Mouse (Mus musculus) left cerebral cortex, adult 2 months (tissue): ENCODE measurements around the gene Dld. TPM values are rescaled to one million over a fixed set of nuclear protein-coding genes. Genes with fewer than 3 reads are reported as not detected.

ENCODE experiments used
- DNase-seq, 2 experiments: peaks; one replicate each; pipeline ENCODE4 v3.0.0; 2021 to 2022; ENCODE audit warnings: low spot score in 2 of 2, mixed read lengths in 1 of 2; ENCODE audit errors: extremely low spot score in 1 of 2
- H3K27ac ChIP-seq: fragments of 200-600 bp; 2 replicates; pipeline ENCODE4 v1.8.1; 2022
- H3K4me3 ChIP-seq: fragments of 200-600 bp; 2 replicates; pipeline ENCODE4 v1.8.1; 2022
- CTCF ChIP-seq: fragments of 200-600 bp; IDR thresholded peaks from 2 replicates; pipeline ENCODE4 v1.8.1; 2022; ENCODE audit warnings: antibody characterized with exemption, mild to moderate bottlenecking, moderate library complexity
- intact Hi-C: fragments of 180-260 bp; cut with DNase I; formaldehyde crosslinking; loops from one replicate; pipeline ENCODE4 v1.15.1; 2025
- total RNA-seq, 2 experiments: library from RNA; stranded (reverse); gene quantifications; 2 replicates each; pipeline ENCODE4 v1.2.3; 2021

Dld gene
- total RNA-seq, 2 experiments from 2014 or later: 96.5 to 112 TPM

DNA sequence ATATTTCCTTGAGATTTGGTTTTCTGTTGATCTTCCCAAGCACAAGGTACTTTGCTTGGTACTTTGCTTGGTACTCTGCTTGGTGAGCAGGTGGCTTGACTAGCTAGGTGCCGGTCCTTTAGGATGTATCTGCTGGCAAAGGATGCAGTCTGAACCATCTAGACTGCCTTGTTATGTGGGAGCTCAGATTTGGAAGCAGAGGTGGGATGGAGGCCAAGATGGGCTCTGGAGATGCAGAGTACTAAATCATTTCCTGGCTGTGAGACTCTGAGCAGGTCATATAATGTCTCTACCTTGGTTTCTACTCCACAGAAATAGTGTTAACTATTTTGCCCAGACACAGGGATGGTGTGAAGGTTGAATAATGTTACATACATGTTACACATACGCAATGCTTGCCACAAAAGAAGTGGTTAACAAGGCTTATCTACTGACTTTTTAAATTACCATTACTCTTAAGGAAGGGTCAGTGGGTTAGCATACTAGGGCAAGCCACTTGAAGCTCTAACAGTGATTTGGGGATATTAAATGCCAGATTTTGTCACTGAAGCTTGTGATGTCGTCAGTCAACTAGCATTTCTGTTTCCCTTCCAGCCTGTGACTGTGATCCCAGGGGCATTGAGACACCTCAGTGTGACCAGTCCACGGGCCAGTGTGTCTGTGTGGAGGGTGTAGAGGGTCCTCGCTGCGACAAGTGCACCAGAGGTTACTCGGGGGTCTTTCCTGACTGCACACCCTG is 33.4 kb downstream of the Dld start:
- intact Hi-C loops: no loop called here
- no peak overlapping the region for H3K4me3 ChIP-seq
- TF ChIP-seq CTCF: no peak

DNA sequence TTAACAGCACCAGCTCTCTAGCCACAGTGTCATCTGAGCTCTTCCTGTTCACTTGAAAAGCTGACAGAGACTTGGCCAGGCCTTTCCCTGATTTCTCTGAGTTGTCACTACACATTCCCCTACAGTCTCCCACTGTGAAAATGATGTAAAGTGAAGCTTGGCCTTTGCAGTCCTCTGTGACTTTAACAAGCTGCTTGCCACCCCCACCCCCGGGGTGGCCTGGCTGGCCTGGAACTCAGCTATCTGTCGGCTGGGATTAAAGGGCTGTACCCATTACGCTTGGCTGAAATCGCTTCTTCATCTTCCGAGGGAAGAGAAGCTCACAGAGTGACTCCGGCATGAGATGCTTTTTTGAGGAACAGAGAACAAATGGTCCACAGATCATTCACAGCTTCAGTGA is 35.3 kb downstream of the Dld start:
- no peak for DNase-seq
- no peak for TF ChIP-seq CTCF
- no peak overlapping the region for H3K4me3 ChIP-seq
- intact Hi-C loops: no loop called here
- no peak overlapping the region for H3K27ac ChIP-seq

More for the DNA sequence above, 33.4 kb downstream of the Dld start:
- no peak for DNase-seq
- H3K27ac ChIP-seq: no peak overlapping the region

DNA sequence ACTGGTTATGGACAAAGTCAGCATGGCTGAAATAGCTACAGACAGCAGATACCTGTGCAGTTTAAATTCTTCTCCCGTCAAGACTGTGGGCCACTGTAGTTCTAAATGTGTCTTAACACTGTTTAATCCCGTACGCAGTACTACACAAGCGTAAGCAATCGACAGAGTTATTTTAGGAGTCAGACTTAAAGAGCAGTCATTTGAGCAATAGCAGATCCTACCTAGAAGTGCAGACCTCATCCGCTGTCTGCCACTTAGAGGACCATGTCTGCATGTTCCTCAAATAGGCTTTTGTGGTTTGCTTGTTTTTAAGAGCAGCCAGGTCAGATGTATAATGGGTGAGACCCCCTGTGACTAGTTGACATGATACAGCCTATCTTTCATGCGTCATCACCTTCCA is 36.9 kb downstream of the Dld start:
- intact Hi-C loops: no loop called here
- Histone ChIP-seq H3K27ac (no peak overlapping the region), H3K4me3 (no peak overlapping the region)
- DNase-seq: no peak
- no peak for TF ChIP-seq CTCF

DNA sequence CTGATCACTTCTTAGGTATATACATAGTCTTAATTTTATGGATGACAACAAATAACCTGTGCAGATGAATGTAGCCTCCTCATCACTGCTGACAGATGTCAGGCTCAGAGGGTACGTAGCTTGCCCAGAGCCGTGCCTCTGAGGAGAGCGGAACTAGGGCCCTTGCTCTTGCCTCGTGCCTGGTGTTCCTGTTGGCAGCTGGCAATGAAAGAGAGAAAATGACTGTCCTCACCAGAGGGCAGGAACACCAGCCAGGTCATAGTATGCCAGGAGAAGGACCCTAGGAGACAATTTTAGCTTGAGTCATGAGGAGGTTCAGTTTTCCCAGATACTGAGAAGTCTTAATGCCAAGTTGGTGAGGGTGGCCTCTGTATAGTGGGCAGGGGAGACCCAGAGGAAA is 38.1 kb downstream of the Dld start:
- no peak overlapping the region for H3K27ac ChIP-seq
- no peak for TF ChIP-seq CTCF
- intact Hi-C loops: no loop called here
- DNase-seq: no peak
- H3K4me3 ChIP-seq: no peak overlapping the region

DNA sequence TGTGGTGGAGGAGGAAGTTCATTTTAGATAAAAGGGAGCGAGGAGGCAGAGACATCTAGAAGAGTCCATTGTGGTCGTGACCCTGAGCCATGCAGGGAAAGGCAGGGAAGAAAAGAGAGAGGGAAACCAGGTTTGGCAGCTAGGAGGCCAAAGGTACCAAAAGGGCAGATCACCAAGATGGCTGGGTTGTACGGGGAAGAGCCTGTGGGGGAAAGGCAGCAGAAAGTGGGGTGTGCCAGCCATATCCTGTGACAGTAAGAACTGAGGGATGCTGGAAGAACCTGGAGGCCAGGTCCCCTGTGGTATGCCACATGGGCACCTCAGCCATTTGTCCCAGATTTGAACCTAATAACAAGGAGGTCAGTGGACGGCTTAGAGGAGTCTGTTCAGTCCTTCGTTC is 39.0 kb downstream of the Dld start:
- no peak for DNase-seq
- H3K27ac ChIP-seq: no peak overlapping the region
- no peak for TF ChIP-seq CTCF
- intact Hi-C loops: no loop called here
- no peak overlapping the region for H3K4me3 ChIP-seq

DNA sequence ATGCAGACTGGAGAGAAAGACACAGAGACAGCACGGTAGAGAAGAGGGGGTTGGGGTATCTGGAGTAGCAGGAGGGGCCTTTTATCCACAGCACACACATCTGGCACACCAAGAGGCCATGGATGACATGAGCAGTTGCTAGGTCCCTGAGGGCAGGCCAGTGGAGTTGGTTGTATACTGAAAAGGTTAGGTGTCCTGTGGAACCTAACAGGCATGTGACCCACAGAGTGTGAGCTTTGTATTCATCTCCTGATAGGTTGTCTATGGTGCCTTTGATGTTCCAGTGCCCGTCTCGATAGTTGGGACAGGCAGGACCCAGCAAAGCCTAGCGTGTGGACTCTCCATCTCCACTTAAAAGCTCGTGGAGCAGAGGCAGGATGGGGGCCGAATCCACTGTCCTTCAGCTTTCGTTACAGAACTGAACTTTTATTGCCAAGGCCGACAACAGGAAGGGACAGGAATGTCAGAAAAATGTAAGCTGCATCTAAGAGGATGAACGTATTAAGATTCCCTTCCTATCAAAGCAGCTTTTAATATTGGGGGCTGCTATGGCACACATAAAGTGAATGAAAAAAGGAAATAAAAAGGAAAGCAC is 39.5 kb downstream of the Dld start:
- H3K27ac ChIP-seq: no peak overlapping the region
- no peak for TF ChIP-seq CTCF
- DNase-seq: no peak
- intact Hi-C loops: no loop called here
- no peak overlapping the region for H3K4me3 ChIP-seq

DNA sequence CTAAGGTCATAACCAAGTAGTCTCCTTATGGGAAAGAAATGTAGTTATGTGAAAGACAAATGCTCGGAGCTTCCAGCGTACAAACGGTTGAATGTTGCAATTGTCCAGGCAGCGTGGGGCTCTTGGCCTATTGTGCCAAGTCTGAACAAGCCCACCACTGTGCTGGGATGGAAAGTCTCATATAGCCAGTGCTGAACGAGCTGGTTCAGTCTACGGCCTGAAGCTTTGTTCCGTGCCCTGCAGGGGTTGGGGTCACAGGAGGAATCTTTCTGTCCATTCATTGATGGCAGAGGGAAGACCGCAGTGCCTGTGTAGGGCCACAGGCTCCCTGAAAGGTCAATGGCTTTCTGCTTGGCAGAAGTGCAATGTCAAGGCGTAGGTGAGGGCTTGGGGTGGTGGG is 40.6 kb downstream of the Dld start:
- no peak overlapping the region for H3K4me3 ChIP-seq
- intact Hi-C loops: no loop called here
- H3K27ac ChIP-seq: no peak overlapping the region
- DNase-seq: no peak
- TF ChIP-seq CTCF: no peak

DNA sequence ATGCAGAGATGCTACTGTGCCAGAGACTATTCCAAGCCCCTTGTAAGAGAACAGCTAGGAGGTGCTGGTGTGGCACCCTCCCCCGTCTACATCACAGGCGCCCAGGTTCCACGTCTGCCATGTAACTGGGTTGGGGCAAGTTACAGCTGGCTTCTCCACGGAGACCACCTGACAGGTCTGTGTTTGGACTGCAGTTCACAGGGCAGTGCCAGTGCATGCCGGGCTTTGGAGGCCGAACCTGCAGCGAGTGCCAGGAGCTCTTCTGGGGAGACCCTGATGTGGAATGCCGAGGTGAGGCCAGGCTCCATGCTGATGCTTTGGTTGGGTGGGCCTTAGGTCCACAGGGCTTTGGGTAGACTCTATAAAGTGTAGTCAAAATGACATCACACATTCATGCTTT is 43.5 kb downstream of the Dld start:
- H3K27ac ChIP-seq: no peak overlapping the region
- no peak for DNase-seq
- TF ChIP-seq CTCF: no peak
- H3K4me3 ChIP-seq: no peak overlapping the region
- intact Hi-C loops: no loop called here

DNA sequence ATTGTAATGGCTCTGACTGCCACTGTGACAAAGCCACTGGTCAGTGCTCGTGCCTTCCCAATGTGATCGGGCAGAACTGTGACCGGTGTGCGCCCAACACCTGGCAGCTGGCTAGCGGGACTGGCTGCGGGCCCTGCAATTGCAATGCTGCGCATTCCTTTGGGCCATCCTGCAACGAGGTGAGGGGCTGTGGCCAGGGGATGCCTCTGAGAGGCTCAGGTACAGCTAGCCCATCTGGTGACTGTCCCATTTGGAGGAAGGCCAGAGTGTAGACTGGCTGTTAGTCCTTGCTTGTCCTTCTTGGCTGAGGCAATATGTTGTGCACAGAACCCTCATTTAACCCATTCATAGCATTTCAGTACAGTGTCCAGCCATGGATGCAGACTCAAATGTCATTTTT is 44.2 kb downstream of the Dld start:
- no peak for DNase-seq
- intact Hi-C loops: no loop called here
- TF ChIP-seq CTCF: no peak
- Histone ChIP-seq H3K4me3 (no peak overlapping the region), H3K27ac (no peak overlapping the region)

DNA sequence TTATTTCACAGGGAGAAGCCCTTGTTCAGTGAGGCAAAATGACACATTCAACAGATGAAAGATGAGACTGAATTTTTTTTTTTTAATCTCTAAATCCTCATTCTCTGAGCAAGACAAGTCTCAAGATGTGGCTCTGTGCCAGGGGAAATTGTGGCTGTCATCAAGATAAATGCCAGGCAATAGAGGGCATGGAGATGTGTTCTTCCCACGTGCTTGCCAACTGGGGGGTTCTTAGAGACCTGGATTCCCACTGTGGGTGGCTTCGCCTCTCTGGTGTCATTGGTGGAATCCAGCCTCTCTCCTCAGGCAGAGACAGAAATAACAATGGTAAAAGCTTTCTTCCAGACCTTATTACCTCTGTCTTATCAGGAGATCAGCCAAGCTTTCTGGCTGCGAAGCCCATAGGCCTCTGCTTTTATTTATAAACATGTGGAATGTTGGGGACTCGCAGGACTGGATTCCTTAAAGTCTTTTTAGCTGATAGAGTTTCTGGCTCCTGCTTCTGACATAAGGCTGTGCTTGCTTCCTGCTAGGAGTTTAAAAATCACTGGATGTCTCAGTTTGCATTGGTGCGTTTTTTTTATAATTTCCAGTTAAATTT is 45.1 kb downstream of the Dld start:
- Histone ChIP-seq H3K27ac (no peak overlapping the region), H3K4me3 (no peak overlapping the region)
- intact Hi-C loops: no loop called here
- TF ChIP-seq CTCF: no peak
- DNase-seq: peak in 1 of 2 experiments; percentile 49

DNA sequence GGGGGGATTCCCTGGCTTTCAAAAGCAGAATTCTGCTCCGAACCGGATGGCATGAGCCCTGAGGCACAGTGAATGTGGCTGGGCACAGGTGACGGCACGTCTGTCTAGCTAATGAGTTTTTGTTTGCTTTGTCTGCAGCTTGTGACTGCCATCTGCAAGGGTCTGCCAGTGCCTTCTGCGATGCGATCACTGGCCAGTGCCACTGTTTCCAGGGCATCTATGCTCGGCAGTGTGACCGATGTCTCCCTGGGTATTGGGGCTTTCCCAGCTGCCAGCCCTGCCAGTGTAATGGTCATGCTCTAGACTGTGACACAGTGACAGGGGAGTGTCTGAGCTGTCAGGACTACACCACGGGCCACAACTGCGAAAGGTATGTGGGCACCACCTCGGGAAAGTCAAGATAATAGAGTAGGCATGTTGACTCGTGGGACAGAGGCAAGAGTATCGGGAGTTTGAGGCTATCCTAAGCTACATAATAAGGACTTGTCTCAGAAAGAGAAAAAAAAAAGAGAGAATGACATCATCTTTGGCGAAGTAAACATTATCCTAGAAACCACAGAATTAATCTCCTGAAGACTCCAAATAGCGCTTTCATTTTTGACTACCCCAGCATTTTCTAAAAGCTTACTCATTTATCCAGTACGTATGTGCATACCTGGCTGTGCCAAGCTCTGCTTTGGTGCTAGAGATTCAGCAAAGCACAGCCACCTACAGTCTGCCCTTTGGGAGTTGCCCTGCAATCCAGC is 48.3 kb downstream of the Dld start:
- intact Hi-C loops: loop anchor here (5.0 kb wide), 1 partner anchor 131 kb away; no protein-coding TSS in a partner anchor
- TF ChIP-seq CTCF: no peak
- Histone ChIP-seq H3K4me3 (no peak overlapping the region), H3K27ac (no peak overlapping the region)
- DNase-seq: no peak

DNA sequence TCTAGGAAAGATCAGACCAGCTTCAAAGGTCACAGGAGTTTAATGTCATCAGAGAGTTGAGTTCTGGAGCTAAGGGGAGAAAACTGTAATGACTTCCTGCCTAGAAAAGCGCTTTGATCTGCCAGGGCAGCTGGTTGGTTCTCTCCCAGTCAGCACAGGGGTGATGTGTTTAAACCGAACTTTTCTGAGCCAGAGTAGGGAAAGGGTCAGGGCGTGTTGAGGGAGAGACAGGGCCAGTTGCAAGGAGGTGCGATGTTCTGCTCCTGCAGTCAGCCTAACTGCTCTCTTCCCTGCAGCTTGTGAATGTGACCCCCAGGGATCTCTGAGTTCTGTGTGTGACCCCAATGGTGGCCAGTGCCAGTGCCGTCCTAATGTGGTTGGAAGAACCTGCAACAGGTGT is 49.0 kb downstream of the Dld start:
- no peak overlapping the region for H3K27ac ChIP-seq
- DNase-seq: no peak
- no peak overlapping the region for H3K4me3 ChIP-seq
- TF ChIP-seq CTCF: no peak
- intact Hi-C loops: loop anchor here (5.0 kb wide), 1 partner anchor 130 kb away; no protein-coding TSS in a partner anchor
